Mouse (Mus musculus): ENCODE measurements around the gene Olfr600. TPM values are rescaled to one million over a fixed set of nuclear protein-coding genes. Genes with fewer than 3 reads are reported as not detected.
"Not testable (repeated sequence)": the region's sequence is repeated elsewhere in the genome, so short reads cannot be mapped to it uniquely, and the experiment has no call there.

Olfr600 gene
- not detected in 2 replicates for polyA plus RNA-seq (2015; fragmentation: Nextera tagmentation; extraction: Ambion mirVana)

DNA sequence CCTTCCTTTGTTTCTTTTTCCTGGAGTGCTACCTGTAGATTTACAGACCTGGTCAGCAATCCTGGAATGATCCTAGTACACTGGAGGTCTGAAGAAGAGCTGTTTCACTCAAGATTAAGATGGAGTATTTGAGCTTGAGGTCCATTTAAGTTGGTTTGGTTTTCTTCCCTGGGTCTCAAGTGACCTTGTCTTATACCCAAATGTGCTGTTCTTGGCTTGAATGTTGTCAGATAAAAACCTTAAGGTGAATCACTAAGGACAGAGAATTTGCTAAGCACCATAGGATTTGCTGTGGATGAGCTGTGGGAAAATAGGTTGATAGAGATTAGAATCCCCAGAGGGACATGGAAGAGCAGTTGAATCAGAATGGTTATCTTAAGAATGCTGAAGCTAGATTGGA is at the start of gene Olfr600:
Olfr600 (minus strand) TSS at position 101 of the 400 bp plus-strand sequence.
- no peak within 1 kb of the TSS for H3K9ac ChIP-seq (replicated peaks; ENCODE audit: low read depth, low read length)

DNA sequence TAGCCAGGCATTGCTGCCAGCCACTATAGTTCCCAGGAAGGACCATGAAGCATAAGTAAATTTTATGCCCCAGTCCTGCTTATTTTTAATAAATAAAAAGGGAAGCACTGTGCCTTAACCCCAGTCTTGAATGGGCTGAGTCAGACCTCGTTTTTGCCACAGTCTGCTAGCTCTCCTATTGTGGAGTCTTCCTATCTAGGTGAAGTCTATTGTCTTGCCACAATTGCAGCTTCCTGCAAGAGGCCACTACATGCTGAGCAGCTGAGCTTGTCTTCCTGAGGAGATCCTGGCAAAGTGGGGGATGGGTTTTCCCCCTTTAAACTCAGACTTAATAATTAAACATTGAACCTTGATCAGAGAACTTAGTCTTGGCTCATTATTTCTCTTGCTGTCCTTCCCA is 49.5 kb upstream of the Olfr600 start:
- no peak overlapping the region for H3K27ac ChIP-seq (ENCODE audit: low read length)

More for the DNA sequence above, at the start of gene Olfr600:
- Histone ChIP-seq H3K36me3 (ENCODE audit: control insufficient read depth, insufficient read depth) (no peaks in the 10 kb centered on the region), H3K4me2 (ENCODE audit: low read length) (no peak within 1 kb of the TSS), H3K4me1 (replicated peaks; ENCODE audit: control insufficient read depth, insufficient read depth, low read length) (no peaks in the 10 kb centered on the region), H3K9me3 (ENCODE audit: control insufficient read depth, low read length) (no peaks in the 10 kb centered on the region), H3K27ac (ENCODE audit: low read length) (no peak within 1 kb of the TSS), H3K4me3 (replicated peaks; ENCODE audit: low read length) (no peak within 1 kb of the TSS), H3K27me3 (replicated peaks; ENCODE audit: control insufficient read depth, insufficient read depth, low read length) (no peaks in the 10 kb centered on the region)
- no peak for ATAC-seq

DNA sequence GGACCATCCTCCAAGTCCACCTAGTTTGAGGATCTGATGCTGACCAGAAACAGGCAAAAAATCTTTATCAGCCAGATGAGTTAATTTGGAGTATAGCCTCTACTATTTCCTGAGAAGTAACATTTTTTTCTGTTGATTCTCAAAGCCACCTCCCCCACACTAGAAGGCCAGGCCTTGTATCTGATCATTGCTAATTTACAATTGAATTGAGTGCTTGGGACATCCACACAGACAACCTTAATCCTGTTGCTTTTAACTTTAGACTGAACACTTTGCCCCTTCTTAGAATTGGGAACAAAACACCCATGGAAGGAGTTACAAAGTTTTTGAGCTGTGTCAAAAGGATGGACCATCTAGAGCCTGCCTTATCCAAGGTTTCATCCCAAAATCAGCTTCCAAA is 48.3 kb upstream of the Olfr600 start:
- H3K27me3 ChIP-seq (replicated peaks; ENCODE audit: control insufficient read depth, insufficient read depth, low read length), result no peaks in the 10 kb centered on the region
- no peaks in the 10 kb centered on the region for H3K4me1 ChIP-seq (replicated peaks; ENCODE audit: control insufficient read depth, insufficient read depth, low read length)
- H3K4me2 ChIP-seq (ENCODE audit: low read length), result no peak overlapping the region
- H3K4me3 ChIP-seq (replicated peaks; ENCODE audit: low read length), result no peak overlapping the region
- H3K36me3 ChIP-seq (ENCODE audit: control insufficient read depth, insufficient read depth), result no peaks in the 10 kb centered on the region
- H3K27ac ChIP-seq (ENCODE audit: low read length), result no peak overlapping the region
- ATAC-seq, result no peak
- H3K9me3 ChIP-seq (ENCODE audit: control insufficient read depth, low read length), result no peaks in the 10 kb centered on the region
- no peak overlapping the region for H3K9ac ChIP-seq (replicated peaks; ENCODE audit: low read depth, low read length)

More for the DNA sequence above, 49.5 kb upstream of the Olfr600 start:
- H3K27me3 ChIP-seq (replicated peaks; ENCODE audit: control insufficient read depth, insufficient read depth, low read length), result no peaks in the 10 kb centered on the region
- no peak overlapping the region for H3K4me2 ChIP-seq (ENCODE audit: low read length)
- H3K4me1 ChIP-seq (replicated peaks; ENCODE audit: control insufficient read depth, insufficient read depth, low read length), result no peaks in the 10 kb centered on the region
- no peaks in the 10 kb centered on the region for H3K36me3 ChIP-seq (ENCODE audit: control insufficient read depth, insufficient read depth)
- no peak for ATAC-seq
- 3% methylated on average over 1 of the region's 1 CpGs for WGBS
- no peak overlapping the region for H3K9ac ChIP-seq (replicated peaks; ENCODE audit: low read depth, low read length)
- no peaks in the 10 kb centered on the region for H3K9me3 ChIP-seq (ENCODE audit: control insufficient read depth, low read length)
- no peak overlapping the region for H3K4me3 ChIP-seq (replicated peaks; ENCODE audit: low read length)

DNA sequence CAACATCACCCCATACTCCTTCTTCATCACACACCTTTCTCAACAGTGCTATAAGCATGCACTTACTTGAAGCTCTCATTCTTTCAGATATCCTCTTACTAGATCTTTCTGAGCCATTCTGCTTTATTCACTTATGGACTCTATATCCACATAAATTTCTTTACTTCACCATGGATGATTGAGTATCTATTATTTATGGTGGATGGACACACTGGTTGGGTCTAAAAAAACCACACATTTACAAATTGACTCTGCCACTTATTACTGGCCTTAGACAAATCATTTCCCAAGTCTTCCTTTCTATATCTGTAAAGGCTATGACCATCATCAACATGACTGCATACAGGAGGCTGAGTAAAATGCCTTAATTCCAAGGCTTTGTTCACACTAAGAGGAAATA is 36.6 kb upstream of the Olfr600 start, which contains the start of gene Olfr603:
Olfr603 (minus strand) TSS at position 101 of the 400 bp plus-strand sequence.
- Histone ChIP-seq H3K9ac (replicated peaks; ENCODE audit: low read depth, low read length) (no peak within 1 kb of the TSS), H3K36me3 (ENCODE audit: control insufficient read depth, insufficient read depth) (no peaks in the 10 kb centered on the region), H3K4me3 (replicated peaks; ENCODE audit: low read length) (no peak within 1 kb of the TSS), H3K4me2 (ENCODE audit: low read length) (no peak within 1 kb of the TSS), H3K4me1 (replicated peaks; ENCODE audit: control insufficient read depth, insufficient read depth, low read length) (no peaks in the 10 kb centered on the region), H3K27me3 (replicated peaks; ENCODE audit: control insufficient read depth, insufficient read depth, low read length) (no peaks in the 10 kb centered on the region), H3K27ac (ENCODE audit: low read length) (no peak within 1 kb of the TSS), H3K9me3 (ENCODE audit: control insufficient read depth, low read length) (no peaks in the 10 kb centered on the region)
- ATAC-seq, result no peak

DNA sequence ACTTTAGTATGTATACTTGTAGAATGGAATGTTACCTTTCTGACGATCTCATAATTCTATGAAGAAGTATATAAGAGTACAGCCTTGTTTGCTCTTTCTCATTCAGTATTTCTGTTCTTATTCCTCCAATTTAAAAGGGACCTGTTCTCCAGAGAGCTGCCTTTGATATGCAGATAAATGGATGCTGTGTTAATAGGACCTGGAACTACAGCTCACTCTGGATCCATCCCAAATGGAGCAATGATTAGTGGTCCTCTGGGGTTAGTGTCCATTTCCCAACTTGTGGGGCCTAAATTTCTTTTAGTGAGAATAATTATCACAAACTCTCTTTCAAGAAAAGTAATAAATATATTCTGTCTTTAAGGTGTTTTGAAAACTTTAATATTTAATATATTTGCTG is 13.1 kb upstream of the Olfr600 start, which contains the start of gene Olfr601:
Olfr601 (minus strand) TSS at position 101 of the 400 bp plus-strand sequence.
- H3K36me3 ChIP-seq (ENCODE audit: control insufficient read depth, insufficient read depth), result no peaks in the 10 kb centered on the region
- no peak within 1 kb of the TSS for H3K9ac ChIP-seq (replicated peaks; ENCODE audit: low read depth, low read length)
- H3K27me3 ChIP-seq (replicated peaks; ENCODE audit: control insufficient read depth, insufficient read depth, low read length), result no peaks in the 10 kb centered on the region
- no peak within 1 kb of the TSS for H3K4me2 ChIP-seq (ENCODE audit: low read length)
- H3K27ac ChIP-seq (ENCODE audit: low read length), result no peak within 1 kb of the TSS
- no peak within 1 kb of the TSS for H3K4me3 ChIP-seq (replicated peaks; ENCODE audit: low read length)
- no peaks in the 10 kb centered on the region for H3K9me3 ChIP-seq (ENCODE audit: control insufficient read depth, low read length)
- H3K4me1 ChIP-seq (replicated peaks; ENCODE audit: control insufficient read depth, insufficient read depth, low read length), result no peaks in the 10 kb centered on the region
- no peak for ATAC-seq
- WGBS, result 80% methylated on average over 1 of the region's 1 CpGs

DNA sequence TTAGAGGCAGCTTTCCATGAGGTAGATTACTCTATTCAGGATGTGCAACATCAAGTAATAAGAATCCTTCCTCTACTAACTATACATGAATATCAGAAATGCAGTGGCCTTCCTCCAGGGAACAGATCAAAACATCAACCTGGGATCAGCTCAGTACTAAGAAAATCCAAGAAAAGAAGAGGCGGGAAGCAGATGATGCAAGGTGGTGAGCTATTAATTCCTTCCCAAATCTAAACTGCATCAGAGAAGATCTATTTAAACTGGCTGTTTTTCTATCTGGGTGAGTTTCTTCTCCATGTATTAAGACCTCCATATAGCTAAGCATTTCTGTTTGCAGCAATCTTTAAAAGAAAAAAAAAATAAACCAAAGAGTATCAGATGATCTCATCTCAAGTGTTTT is 13.9 kb downstream of the Olfr600 start, which contains the start of gene Olfr599:
Olfr599 (plus strand) TSS at position 301 of the 400 bp plus-strand sequence.
- Histone ChIP-seq H3K9me3 (ENCODE audit: control insufficient read depth, low read length) (no peaks in the 10 kb centered on the region), H3K27ac (ENCODE audit: low read length) (no peak within 1 kb of the TSS), H3K36me3 (ENCODE audit: control insufficient read depth, insufficient read depth) (no peaks in the 10 kb centered on the region), H3K9ac (replicated peaks; ENCODE audit: low read depth, low read length) (no peak within 1 kb of the TSS), H3K4me1 (replicated peaks; ENCODE audit: control insufficient read depth, insufficient read depth, low read length) (no peaks in the 10 kb centered on the region), H3K4me3 (replicated peaks; ENCODE audit: low read length) (no peak within 1 kb of the TSS), H3K4me2 (ENCODE audit: low read length) (no peak within 1 kb of the TSS), H3K27me3 (replicated peaks; ENCODE audit: control insufficient read depth, insufficient read depth, low read length) (no peaks in the 10 kb centered on the region)
- 91% methylated on average over 1 of the region's 1 CpGs for WGBS
- ATAC-seq, result no peak

DNA sequence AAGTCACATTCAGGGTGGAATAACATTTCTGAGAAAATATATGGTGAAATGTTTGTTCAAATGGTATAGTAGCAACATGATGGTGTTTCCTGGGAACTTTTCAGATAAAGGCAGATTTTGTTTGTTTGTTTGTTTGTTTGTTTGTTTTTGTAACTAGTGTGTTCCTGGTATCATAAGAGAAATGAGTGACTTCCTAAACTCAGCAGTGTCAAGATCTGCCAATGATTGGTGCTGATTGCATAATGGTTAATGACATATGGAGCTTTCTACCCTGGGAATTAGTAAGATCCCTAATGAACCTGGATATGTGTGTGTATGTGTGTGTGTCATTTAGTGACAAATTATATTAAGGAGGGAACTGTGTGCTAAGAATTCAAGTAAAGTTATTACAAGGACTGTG is 26.2 kb downstream of the Olfr600 start, which contains the start of gene Olfr598:
Olfr598 (plus strand) TSS at position 301 of the 400 bp plus-strand sequence.
- H3K27ac ChIP-seq (ENCODE audit: low read length), result no peak within 1 kb of the TSS
- no peak within 1 kb of the TSS for H3K4me3 ChIP-seq (replicated peaks; ENCODE audit: low read length)
- no peaks in the 10 kb centered on the region for H3K9me3 ChIP-seq (ENCODE audit: control insufficient read depth, low read length)
- no peak within 1 kb of the TSS for H3K9ac ChIP-seq (replicated peaks; ENCODE audit: low read depth, low read length)
- ATAC-seq, result no peak
- no peaks in the 10 kb centered on the region for H3K27me3 ChIP-seq (replicated peaks; ENCODE audit: control insufficient read depth, insufficient read depth, low read length)
- H3K36me3 ChIP-seq (ENCODE audit: control insufficient read depth, insufficient read depth), result no peaks in the 10 kb centered on the region
- no peak within 1 kb of the TSS for H3K4me2 ChIP-seq (ENCODE audit: low read length)
- H3K4me1 ChIP-seq (replicated peaks; ENCODE audit: control insufficient read depth, insufficient read depth, low read length), result no peaks in the 10 kb centered on the region

DNA sequence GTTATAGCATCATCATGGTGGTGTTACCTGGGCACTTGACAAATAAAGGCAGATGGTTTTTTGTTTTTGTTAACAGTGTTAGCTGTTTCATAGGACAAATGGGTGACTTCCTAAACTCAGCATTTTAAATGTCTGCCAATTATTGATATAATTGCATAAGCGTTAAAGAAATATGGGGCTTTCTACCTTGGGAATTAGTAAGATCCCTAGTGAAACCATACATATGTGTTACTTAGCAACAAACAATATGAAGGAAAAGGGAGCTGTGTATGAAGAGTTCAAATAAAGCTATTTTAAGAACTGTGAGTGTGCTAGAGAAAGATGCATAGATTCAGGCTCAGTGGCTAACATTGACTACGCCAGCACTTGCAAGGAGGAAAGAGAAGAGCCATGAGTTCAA is 33.5 kb downstream of the Olfr600 start, which contains the start of gene Olfr597:
Olfr597 (plus strand) TSS at position 301 of the 400 bp plus-strand sequence.
- H3K36me3 ChIP-seq (ENCODE audit: control insufficient read depth, insufficient read depth); H3K4me1 ChIP-seq (replicated peaks; ENCODE audit: control insufficient read depth, insufficient read depth, low read length); H3K27me3 ChIP-seq (replicated peaks; ENCODE audit: control insufficient read depth, insufficient read depth, low read length); ATAC-seq; H3K27ac ChIP-seq (ENCODE audit: low read length); H3K4me3 ChIP-seq (replicated peaks; ENCODE audit: low read length); H3K9ac ChIP-seq (replicated peaks; ENCODE audit: low read depth, low read length); H3K9me3 ChIP-seq (ENCODE audit: control insufficient read depth, low read length); H3K4me2 ChIP-seq (ENCODE audit: low read length): not testable (repeated sequence)
- 72% methylated on average over 2 of the region's 2 CpGs for WGBS

DNA sequence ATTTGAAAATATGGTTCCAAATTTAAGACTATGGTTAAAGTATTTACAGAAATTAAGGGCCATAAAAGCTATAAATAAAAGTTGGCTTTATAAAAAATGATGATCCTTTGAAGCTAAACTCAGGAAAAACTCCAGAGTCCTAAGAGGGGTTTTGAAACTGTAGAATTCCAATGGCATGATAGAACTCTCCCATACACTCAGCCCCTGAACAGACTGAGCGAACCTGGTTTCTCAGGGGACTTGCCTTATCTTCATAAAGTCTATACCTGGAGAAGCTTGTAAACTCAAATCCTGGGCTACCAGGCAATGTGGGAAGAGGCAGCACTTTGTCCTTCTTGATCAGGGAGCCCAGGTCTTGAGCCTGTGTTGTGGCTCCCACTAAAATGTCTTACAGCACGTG is 44.1 kb downstream of the Olfr600 start, which contains the start of gene Olfr596:
Olfr596 (plus strand) TSS at position 301 of the 400 bp plus-strand sequence.
- H3K36me3 ChIP-seq (ENCODE audit: control insufficient read depth, insufficient read depth); H3K9me3 ChIP-seq (ENCODE audit: control insufficient read depth, low read length); H3K27me3 ChIP-seq (replicated peaks; ENCODE audit: control insufficient read depth, insufficient read depth, low read length); H3K9ac ChIP-seq (replicated peaks; ENCODE audit: low read depth, low read length); H3K4me3 ChIP-seq (replicated peaks; ENCODE audit: low read length); H3K4me1 ChIP-seq (replicated peaks; ENCODE audit: control insufficient read depth, insufficient read depth, low read length); H3K4me2 ChIP-seq (ENCODE audit: low read length); H3K27ac ChIP-seq (ENCODE audit: low read length); ATAC-seq: not testable (repeated sequence)
- WGBS, result 86% methylated on average over 2 of the region's 2 CpGs
